In genomic region chr6:148375618-148376209, GRCm38 (mm10) we compare ENCODE assay signal across 12 mouse cellular contexts.
"Had no signal": no experiment of that assay in that cellular context is flagged by ENCODE, and none has a peak within 500 bp of the region (broad histone marks: within the 10 kb centered on the region; RNA-seq: fewer than 3 reads in every experiment).

No protein-coding gene starts in this region.

- DNase-seq: kidney, adult 2 months; kidney, postnatal 25 days; liver, embryonic 13.5 days; lung, adult 2 months; right cerebral cortex, postnatal 4 days; thymus, adult 2 months; thymus, postnatal 14 days; thymus, postnatal 4 days had no signal

- H3K4me3 ChIP-seq: liver, embryonic 13.5 days; midbrain, embryonic 13.5 days had no signal

- H3K27ac ChIP-seq: kidney, postnatal 0 days; liver, embryonic 13.5 days; macrophage; midbrain, embryonic 13.5 days; stomach, postnatal 0 days had no signal
